Mouse (Mus musculus): Measurements from ENCODE around the gene Taf3. TPM values are rescaled to one million over a fixed set of nuclear protein-coding genes. Genes with fewer than 3 reads are reported as not detected.

Gene Taf3
- polyA plus RNA-seq, 1 experiment = 2.7 TPM

- Histone ChIP-seq H3K9me3 (ENCODE audit: control insufficient read depth, low read length) (peaks cover 5% of the 10 kb centered on the region; the same call in 1 of the 2 replicates), H3K36me3 (ENCODE audit: control insufficient read depth) (no peaks in the 10 kb centered on the region), H3K4me3 (replicated peaks) (no peak overlapping the region), H3K27me3 (ENCODE audit: control insufficient read depth) (peaks cover 100% of the 10 kb centered on the region), H3K4me1 (ENCODE audit: control insufficient read depth) (no peaks in the 10 kb centered on the region; the same call in 1 of the 2 replicates)
- TF ChIP-seq GATA1 (IDR thresholded peaks at IDR 0.05; ENCODE audit: low read length) = no peak
Measured at GRCm38 (mm10) chr2:9885217-9885770, 163.1 kb downstream of the Taf3 start.

DNA sequence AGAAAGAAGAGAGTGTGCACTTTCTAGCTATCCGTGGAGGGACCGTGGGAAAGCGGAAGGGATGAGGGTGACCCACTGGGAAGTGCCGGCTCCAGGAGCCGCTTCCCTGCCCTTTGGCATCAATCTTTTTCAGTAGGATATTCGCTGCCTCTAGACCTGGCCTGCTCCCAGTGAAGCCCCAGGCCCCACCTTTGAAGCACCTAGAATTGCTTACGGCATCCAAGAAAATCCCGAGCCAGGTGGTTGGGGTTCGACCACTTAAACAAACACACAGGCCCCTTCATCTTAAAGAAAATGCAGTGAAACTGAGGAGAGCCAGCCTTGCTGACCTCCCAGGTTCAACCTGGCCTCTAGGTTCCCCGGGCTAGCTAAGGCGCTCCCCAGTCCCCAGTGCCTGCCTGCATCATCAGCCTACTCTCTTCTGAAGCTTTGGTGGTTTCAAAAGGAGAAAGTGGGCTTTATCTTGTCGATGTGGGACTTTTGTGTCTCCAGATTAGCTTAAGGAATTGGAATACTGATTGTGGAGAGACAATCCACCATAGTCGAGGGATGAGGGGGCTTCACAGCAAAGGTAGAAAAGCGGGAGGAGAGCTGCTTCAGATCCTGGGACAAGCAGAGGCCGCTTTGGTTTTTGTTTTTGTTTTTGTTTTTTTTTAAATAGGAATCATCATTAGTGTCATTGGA, 163.7 kb downstream of the Taf3 start:
- H3K9me3 ChIP-seq (ENCODE audit: control insufficient read depth, low read length) = peaks cover 5% of the 10 kb centered on the region; the same call in 1 of the 2 replicates
- no peaks in the 10 kb centered on the region for H3K36me3 ChIP-seq (ENCODE audit: control insufficient read depth)
- no peaks in the 10 kb centered on the region; the same call in 1 of the 2 replicates for H3K4me1 ChIP-seq (ENCODE audit: control insufficient read depth)
- no peak overlapping the region for H3K4me3 ChIP-seq (replicated peaks)
- TF ChIP-seq GATA1 (IDR thresholded peaks at IDR 0.05; ENCODE audit: low read length) (no peak), TAL1 (IDR thresholded peaks at IDR 0.05; ENCODE audit: low read length) (no peak)
- H3K27me3 ChIP-seq (ENCODE audit: control insufficient read depth) = peaks cover 100% of the 10 kb centered on the region

DNA sequence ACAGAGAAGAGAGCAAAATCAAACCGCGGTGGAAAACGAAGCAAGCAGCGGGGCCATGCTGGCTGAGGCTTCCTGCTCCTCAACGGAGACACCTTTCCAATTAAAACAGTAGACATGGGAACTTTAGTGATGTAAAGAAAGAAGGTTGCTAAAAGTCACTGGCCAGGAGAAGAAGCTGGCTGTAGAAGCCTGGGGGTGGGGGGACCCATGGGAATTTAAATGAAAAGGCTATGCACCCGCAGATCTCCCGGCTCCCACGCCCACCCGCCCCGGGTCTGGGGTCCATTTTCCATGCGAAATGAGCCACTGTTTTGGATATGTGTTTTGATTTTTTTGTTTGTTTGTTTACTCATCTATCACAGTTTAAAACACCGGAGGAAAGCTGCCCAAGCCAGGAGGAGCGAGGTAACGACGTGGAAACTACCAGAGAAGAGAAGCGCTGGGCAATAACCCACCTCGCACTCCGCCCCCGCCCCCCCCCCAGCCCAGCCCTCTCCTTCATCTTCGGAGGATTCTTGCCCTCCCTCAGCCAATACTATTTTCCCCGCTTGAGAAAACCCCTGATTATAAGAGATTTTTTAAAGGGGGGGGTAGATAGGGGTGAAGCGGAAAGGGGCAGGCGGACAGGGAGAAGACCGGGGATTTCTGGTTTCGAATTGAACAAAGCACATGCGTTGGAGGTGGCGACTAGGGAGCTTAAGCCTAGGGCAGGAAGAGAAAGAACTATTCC, 164.4 kb downstream of the Taf3 start:
- Histone ChIP-seq H3K27me3 (ENCODE audit: control insufficient read depth) (peaks cover 100% of the 10 kb centered on the region), H3K4me3 (replicated peaks) (no peak overlapping the region), H3K36me3 (ENCODE audit: control insufficient read depth) (no peaks in the 10 kb centered on the region), H3K9me3 (ENCODE audit: control insufficient read depth, low read length) (peaks cover 5% of the 10 kb centered on the region; the same call in 1 of the 2 replicates), H3K4me1 (ENCODE audit: control insufficient read depth) (peaks cover 7% of the 10 kb centered on the region)
- no peak for TF ChIP-seq TAL1 (IDR thresholded peaks at IDR 0.05; ENCODE audit: low read length)
- no peak for TF ChIP-seq GATA1 (IDR thresholded peaks at IDR 0.05; ENCODE audit: low read length)

DNA sequence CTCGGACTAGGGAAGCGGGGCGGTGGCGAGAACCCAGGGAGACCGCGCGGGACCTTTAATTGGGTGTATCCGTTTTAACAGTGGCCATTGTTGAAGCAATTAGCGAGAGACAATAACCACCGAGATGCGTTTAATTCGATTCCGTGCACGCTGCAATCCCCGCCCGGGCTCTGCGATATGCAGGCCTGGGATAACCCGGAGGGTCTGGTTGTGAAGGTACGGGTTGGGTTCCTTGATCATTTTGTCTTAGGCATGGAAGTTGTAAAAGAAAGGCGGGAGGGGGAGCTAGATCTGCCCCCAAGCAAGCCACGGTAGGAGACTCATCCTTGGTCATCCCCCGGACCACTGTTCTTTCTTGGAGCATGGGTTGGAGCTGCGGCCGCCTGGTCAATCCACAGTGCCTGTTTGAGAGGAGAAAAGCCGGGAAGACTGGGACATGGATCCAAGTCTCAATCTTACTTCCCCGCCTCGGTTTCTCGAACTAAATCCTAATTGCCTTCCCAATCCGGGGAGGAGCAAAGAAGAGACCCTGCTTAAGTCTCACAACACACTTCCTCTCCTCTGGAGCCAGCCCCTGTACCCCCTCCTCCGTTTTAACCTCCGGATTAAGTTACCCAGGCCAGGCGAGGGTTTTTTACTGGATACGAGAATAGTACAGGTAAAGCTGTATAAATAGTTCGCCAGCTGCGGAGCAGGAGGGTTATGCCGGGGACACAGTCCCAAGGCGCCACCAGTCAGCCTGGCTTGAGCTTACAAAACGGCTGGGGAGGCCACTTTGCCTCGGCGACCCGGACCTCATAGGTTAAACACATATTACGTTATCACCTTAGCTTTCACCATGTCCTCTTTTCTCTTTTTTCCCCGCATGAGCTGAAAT, 165.2 kb downstream of the Taf3 start:
- Histone ChIP-seq H3K36me3 (ENCODE audit: control insufficient read depth) (no peaks in the 10 kb centered on the region), H3K4me1 (ENCODE audit: control insufficient read depth) (peaks cover 7% of the 10 kb centered on the region), H3K27me3 (ENCODE audit: control insufficient read depth) (peaks cover 100% of the 10 kb centered on the region), H3K9me3 (ENCODE audit: control insufficient read depth, low read length) (peaks cover 5% of the 10 kb centered on the region; the same call in 1 of the 2 replicates), H3K4me3 (replicated peaks) (no peak overlapping the region)
- no peak for TF ChIP-seq TAL1 (IDR thresholded peaks at IDR 0.05; ENCODE audit: low read length)
- no peak for TF ChIP-seq GATA1 (IDR thresholded peaks at IDR 0.05; ENCODE audit: low read length)

DNA sequence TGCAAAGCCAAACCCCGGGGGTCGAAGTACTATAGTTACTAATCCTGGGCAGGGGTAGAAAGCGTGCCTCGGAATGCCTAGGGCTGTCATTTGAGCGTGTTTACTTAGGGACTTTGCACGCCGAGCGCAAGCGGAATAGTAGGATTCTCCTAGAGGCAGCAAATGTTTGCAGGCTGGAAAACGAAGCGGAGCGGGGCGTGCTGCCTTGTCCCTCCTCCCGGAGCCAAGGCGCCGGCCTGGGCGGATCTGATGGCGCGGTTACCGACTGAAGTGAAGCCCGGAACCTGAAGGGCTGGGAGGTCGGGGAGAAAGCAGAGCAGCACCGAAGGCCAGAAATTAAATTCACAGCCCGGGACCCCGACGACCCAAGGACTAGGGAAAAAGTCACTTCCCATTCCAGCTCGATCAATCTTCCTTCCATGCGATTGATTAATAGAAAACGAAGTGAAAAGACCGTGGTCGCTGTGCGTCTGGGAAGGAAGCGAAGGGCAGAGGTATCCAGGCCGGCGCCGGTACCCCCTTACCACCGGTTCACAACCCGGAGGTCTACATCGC, 165.9 kb downstream of the Taf3 start:
- H3K9me3 ChIP-seq (ENCODE audit: control insufficient read depth, low read length) = peaks cover 6% of the 10 kb centered on the region; the same call in 1 of the 2 replicates
- H3K36me3 ChIP-seq (ENCODE audit: control insufficient read depth) = no peaks in the 10 kb centered on the region
- peaks cover 100% of the 10 kb centered on the region for H3K27me3 ChIP-seq (ENCODE audit: control insufficient read depth)
- no peak for TF ChIP-seq GATA1 (IDR thresholded peaks at IDR 0.05; ENCODE audit: low read length)
- no peak for TF ChIP-seq TAL1 (IDR thresholded peaks at IDR 0.05; ENCODE audit: low read length)
- H3K4me3 ChIP-seq (replicated peaks) = no peak overlapping the region
- H3K4me1 ChIP-seq (ENCODE audit: control insufficient read depth) = peaks cover 7% of the 10 kb centered on the region

DNA sequence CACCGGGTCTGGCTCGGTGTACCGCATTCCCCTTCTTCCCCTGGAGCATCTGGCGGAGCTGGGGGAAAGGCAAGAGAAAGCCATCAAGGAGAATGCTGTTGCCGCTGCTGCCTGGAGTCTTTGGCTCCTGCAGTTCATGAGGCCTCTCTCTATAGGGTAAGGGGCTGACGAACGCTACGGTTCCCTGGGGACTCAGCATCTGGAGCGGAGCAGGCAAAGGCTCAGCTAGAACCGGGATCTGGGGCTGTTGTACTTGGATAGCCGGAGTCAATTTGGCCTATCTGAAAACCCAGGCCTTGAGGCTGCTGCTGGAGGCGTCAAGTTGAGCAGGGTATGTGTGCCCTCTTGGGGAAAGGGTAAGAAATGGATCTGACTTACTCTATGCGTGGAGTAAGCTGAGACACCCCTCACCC, 166.8 kb downstream of the Taf3 start:
- Histone ChIP-seq H3K4me3 (replicated peaks) (no peak overlapping the region), H3K27me3 (ENCODE audit: control insufficient read depth) (peaks cover 100% of the 10 kb centered on the region), H3K36me3 (ENCODE audit: control insufficient read depth) (no peaks in the 10 kb centered on the region), H3K9me3 (ENCODE audit: control insufficient read depth, low read length) (peaks cover 9% of the 10 kb centered on the region; the same call in 1 of the 2 replicates), H3K4me1 (ENCODE audit: control insufficient read depth) (peaks cover 7% of the 10 kb centered on the region)
- TF ChIP-seq GATA1 (IDR thresholded peaks at IDR 0.05; ENCODE audit: low read length) (no peak), TAL1 (IDR thresholded peaks at IDR 0.05; ENCODE audit: low read length) (no peak)

DNA sequence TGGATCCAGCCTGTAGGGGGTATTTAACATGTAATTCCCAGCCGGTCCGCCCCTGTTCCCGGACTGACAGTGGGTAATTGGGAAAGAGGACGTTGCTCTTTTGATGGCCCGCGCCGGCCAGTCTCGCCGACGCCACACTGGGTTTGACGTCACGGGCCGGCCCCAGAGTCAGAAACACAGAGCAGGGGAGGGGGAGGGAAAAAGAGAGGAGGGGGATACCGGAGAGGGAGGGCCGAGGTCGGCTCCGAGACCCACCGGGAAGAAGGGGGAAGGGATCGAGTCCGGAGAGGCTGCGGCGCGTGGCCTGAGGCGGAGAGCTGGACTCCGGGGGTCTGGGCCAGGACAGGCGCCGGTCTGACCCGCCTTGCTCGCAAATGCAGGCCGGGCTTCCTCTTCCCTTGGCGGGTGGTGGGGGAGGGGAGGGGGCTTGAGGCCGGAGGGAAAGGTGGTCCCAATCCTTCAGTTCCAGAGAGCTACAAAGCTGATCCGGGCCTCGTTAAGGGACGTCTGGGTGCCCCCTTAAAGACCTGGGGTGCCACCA, 167.3 kb downstream of the Taf3 start, which contains the start of gene 4930412O13Rik:
Gene 4930412O13Rik, plus strand, starts transcription at position 202 of the 541 bp plus-strand sequence.
- H3K9me3 ChIP-seq (ENCODE audit: control insufficient read depth, low read length) = peaks cover 9% of the 10 kb centered on the region; the same call in 1 of the 2 replicates
- no peak within 1 kb of the TSS for H3K4me3 ChIP-seq (replicated peaks)
- H3K4me1 ChIP-seq (ENCODE audit: control insufficient read depth) = peaks cover 7% of the 10 kb centered on the region
- TF ChIP-seq GATA1 (IDR thresholded peaks at IDR 0.05; ENCODE audit: low read length) = no peak
- TF ChIP-seq TAL1 (IDR thresholded peaks at IDR 0.05; ENCODE audit: low read length) = no peak
- peaks cover 100% of the 10 kb centered on the region for H3K27me3 ChIP-seq (ENCODE audit: control insufficient read depth)
- no peaks in the 10 kb centered on the region for H3K36me3 ChIP-seq (ENCODE audit: control insufficient read depth)

- Histone ChIP-seq H3K4me1 (ENCODE audit: control insufficient read depth) (peaks cover 7% of the 10 kb centered on the region), H3K9me3 (ENCODE audit: control insufficient read depth, low read length) (peaks cover 9% of the 10 kb centered on the region; the same call in 1 of the 2 replicates), H3K4me3 (replicated peaks) (no peak overlapping the region), H3K27me3 (ENCODE audit: control insufficient read depth) (peaks cover 100% of the 10 kb centered on the region), H3K36me3 (ENCODE audit: control insufficient read depth) (no peaks in the 10 kb centered on the region)
- TF ChIP-seq GATA1 (IDR thresholded peaks at IDR 0.05; ENCODE audit: low read length) = no peak
- TF ChIP-seq TAL1 (IDR thresholded peaks at IDR 0.05; ENCODE audit: low read length) = no peak
Measured at GRCm38 (mm10) chr2:9880271-9880670, 168.1 kb downstream of the Taf3 start.
